Mouse (Mus musculus) limb, embryonic 14.5 days (tissue): ENCODE data around the gene Fam161b. TPM values are rescaled to one million over a fixed set of nuclear protein-coding genes. Genes with fewer than 3 reads are reported as not detected.

Experiments used
- ATAC-seq: fragments of 200-750 bp; cut with Nextera tagmentation; 2 replicates; pipeline ENCODE4 v1.8.0; 2017; ENCODE audit warnings: low read depth, moderate number of reproducible peaks, moderate TSS enrichment; ENCODE audit not compliant: low FRiP score
- DNase-seq: peaks from one replicate; pipeline ENCODE4 v3.0.0-alpha.2; 2015; ENCODE audit warnings: low spot score
- H3K27ac ChIP-seq: fragments of 300-500 bp; sonication (generic); replicated peaks from 2 replicates; pipeline ENCODE4 v1.5.1; 2014; ENCODE audit warnings: low read depth, mild to moderate bottlenecking, low read length, moderate library complexity, mixed read lengths
- H3K27me3 ChIP-seq: fragments of 300-500 bp; sonication (generic); 2 replicates; pipeline ENCODE4 v1.6.1; 2014; ENCODE audit warnings: low read length, mixed read lengths; ENCODE audit not compliant: control insufficient read depth, insufficient read depth
- H3K36me3 ChIP-seq: fragments of 300-500 bp; sonication (generic); 2 replicates; pipeline ENCODE4 v1.6.1; 2014; ENCODE audit warnings: mild to moderate bottlenecking, low read length, moderate library complexity, mixed read lengths; ENCODE audit not compliant: control insufficient read depth, insufficient read depth
- H3K4me1 ChIP-seq: fragments of 300-500 bp; sonication (generic); 2 replicates; pipeline ENCODE4 v1.6.1; 2014; ENCODE audit warnings: antibody characterized with exemption, low read length, mixed read lengths; ENCODE audit not compliant: control insufficient read depth, insufficient read depth
- H3K4me2 ChIP-seq: fragments of 300-500 bp; sonication (generic); replicated peaks from 2 replicates; pipeline ENCODE4 v1.6.1; 2014; ENCODE audit warnings: low read depth, mild to moderate bottlenecking, low read length, moderate library complexity; ENCODE audit not compliant: severe bottlenecking
- H3K4me3 ChIP-seq: fragments of 300-500 bp; sonication (generic); replicated peaks from 2 replicates; pipeline ENCODE4 v1.5.1; 2014; ENCODE audit warnings: low read length
- H3K9ac ChIP-seq: fragments of 300-500 bp; sonication (generic); 2 replicates; pipeline ENCODE4 v1.6.1; 2014; ENCODE audit warnings: mild to moderate bottlenecking, low read depth, low read length, moderate library complexity; ENCODE audit not compliant: severe bottlenecking
- H3K9me3 ChIP-seq: fragments of 300-500 bp; sonication (generic); 2 replicates; pipeline ENCODE4 v1.6.1; 2016; ENCODE audit warnings: low read length; ENCODE audit not compliant: control insufficient read depth
- POLR2A ChIP-seq: fragments of 200-500 bp; IDR thresholded peaks from 2 replicates; pipeline ENCODE4 v1.8.0; 2012; ENCODE audit warnings: inconsistent platforms, mild to moderate bottlenecking, moderate library complexity, borderline replicate concordance; ENCODE audit not compliant: insufficient read depth, insufficient read length; ENCODE audit errors: extremely low read depth
- WGBS: fragments of 180-500 bp; shearing (Covaris S2); extraction: QIAGEN DNeasy Blood & Tissue Kit; methylation state at CpG from one replicate; pipeline ENCODE4 v1.1.7; 2014; 5-methylcytosine and 5-hydroxymethylcytosine counted together
- polyA plus RNA-seq, 2 experiments: library from polyadenylated mRNA; depleted of rRNA in 1 of 2; stranded (reverse) in 1 of 2; unstranded in 1 of 2; fragments of >200 nt; fragmentation: Nextera tagmentation in 1 of 2; extraction: Ambion mirVana in 1 of 2; gene quantifications; 2 replicates each; pipeline versions ENCODE4 v1.2.1 to v1.2.3; 2012 to 2014

Gene Fam161b
- polyA plus RNA-seq, 2 experiments: 2.1 to 4.7 TPM

- Histone ChIP-seq H3K9me3 (no peaks in the 10 kb centered on the region), H3K4me1 (peaks cover 5% of the 10 kb centered on the region), H3K27ac (peak within 1 kb of the TSS; percentile 95), H3K9ac (peak within 1 kb of the TSS; percentile 96), H3K4me3 (peak within 1 kb of the TSS; percentile 99), H3K36me3 (no peaks in the 10 kb centered on the region), H3K27me3 (no peaks in the 10 kb centered on the region), H3K4me2 (peak within 1 kb of the TSS; percentile 74)
- WGBS: under 1% methylated on average over 51 of the region's 77 CpGs
- DNase-seq: peak; percentile 91
- TF ChIP-seq POLR2A: peak; percentile 80; the same call in 1 of the 2 replicates
- ATAC-seq: peak; percentile 95
Measured at GRCm38 (mm10) chr12:84316721-84317621, 44.7 kb downstream of the Fam161b start, which contains the start of gene Zfp410. Gene Zfp410, plus strand, starts transcription at chr12:84316852.

- H3K36me3 ChIP-seq: no peaks in the 10 kb centered on the region
- 32% methylated on average over 7 of the region's 7 CpGs for WGBS
Measured at GRCm38 (mm10) chr12:84316006-84316405, 45.6 kb downstream of the Fam161b start.

GRCm38 (mm10) chr12:84311306-84311705 is 50.3 kb downstream of the Fam161b start:
- Histone ChIP-seq H3K4me2 (no peak overlapping the region), H3K27ac (no peak overlapping the region), H3K9me3 (no peaks in the 10 kb centered on the region), H3K27me3 (no peaks in the 10 kb centered on the region), H3K36me3 (no peaks in the 10 kb centered on the region), H3K4me3 (no peak overlapping the region), H3K9ac (no peak overlapping the region), H3K4me1 (no peaks in the 10 kb centered on the region)
- no peak for TF ChIP-seq POLR2A
- no peak for DNase-seq
- 75% methylated on average over 4 of the region's 5 CpGs for WGBS
- no peak for ATAC-seq

More at GRCm38 (mm10) chr12:84316006-84316405, 45.6 kb downstream of the Fam161b start:
- H3K9ac ChIP-seq: peak overlapping the region; percentile 96
- TF ChIP-seq POLR2A: no peak
- peak overlapping the region; percentile 95 for H3K27ac ChIP-seq
- H3K4me2 ChIP-seq: peak overlapping the region; percentile 74
- no peaks in the 10 kb centered on the region for H3K9me3 ChIP-seq
- H3K27me3 ChIP-seq: no peaks in the 10 kb centered on the region
- no peak for DNase-seq
- peak overlapping the region; percentile 99 for H3K4me3 ChIP-seq
- peaks cover 5% of the 10 kb centered on the region for H3K4me1 ChIP-seq
- ATAC-seq: no peak

- Histone ChIP-seq H3K27me3 (no peaks in the 10 kb centered on the region), H3K9me3 (no peaks in the 10 kb centered on the region), H3K4me3 (no peak overlapping the region), H3K27ac (no peak overlapping the region), H3K36me3 (no peaks in the 10 kb centered on the region), H3K4me1 (no peaks in the 10 kb centered on the region), H3K9ac (no peak overlapping the region), H3K4me2 (no peak overlapping the region)
- no peak for DNase-seq
- WGBS: 74% methylated on average over 1 of the region's 1 CpGs
- no peak for TF ChIP-seq POLR2A
- no peak for ATAC-seq
Measured at GRCm38 (mm10) chr12:84304554-84304953, 57.1 kb downstream of the Fam161b start.

- no peak for TF ChIP-seq POLR2A
- 91% methylated on average over 5 of the region's 5 CpGs for WGBS
- no peak for ATAC-seq
Measured at GRCm38 (mm10) chr12:84304101-84304500, 57.5 kb downstream of the Fam161b start.

More at GRCm38 (mm10) chr12:84304101-84304500, 57.5 kb downstream of the Fam161b start:
- Histone ChIP-seq H3K36me3 (no peaks in the 10 kb centered on the region), H3K27me3 (no peaks in the 10 kb centered on the region), H3K4me1 (no peaks in the 10 kb centered on the region), H3K4me2 (no peak overlapping the region), H3K9ac (no peak overlapping the region), H3K9me3 (no peaks in the 10 kb centered on the region), H3K4me3 (no peak overlapping the region), H3K27ac (no peak overlapping the region)
- no peak for DNase-seq
